Mouse (Mus musculus): ENCODE data around the gene Cybrd1.

DNA sequence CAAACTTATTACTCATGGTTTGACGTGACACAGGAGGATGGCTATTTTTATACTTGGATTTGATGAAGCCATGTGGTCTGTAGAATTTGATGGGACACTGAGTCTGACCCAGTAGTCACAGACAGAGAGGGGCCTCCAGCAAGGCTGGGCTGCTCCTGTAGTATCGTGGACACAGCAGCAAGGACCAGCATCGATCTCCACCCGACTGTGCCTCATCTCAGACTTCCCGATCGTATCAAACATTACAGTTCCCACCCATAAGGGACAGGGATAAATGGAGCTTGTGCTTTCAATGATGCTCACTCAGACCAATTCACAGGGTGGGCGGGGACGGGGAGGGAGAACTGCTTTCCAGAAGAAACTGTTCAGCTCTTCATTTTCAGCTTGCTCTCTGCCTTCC lies 40.2 kb downstream of the Cybrd1 start:
- TF ChIP-seq CTCF (IDR thresholded peaks at IDR 0.05 in 2 of 3, conservative IDR thresholded peaks at IDR 0.05 in 1 of 3; ENCODE audit: control insufficient read depth in 1 of 3, insufficient read depth in 1 of 3, low read depth in 2 of 3, low read length in 3 of 3, poor library complexity in 1 of 3, severe bottlenecking in 1 of 3): no peak
- TF ChIP-seq POLR2A (IDR thresholded peaks at IDR 0.05; ENCODE audit: control insufficient read depth in 1 of 2, insufficient read depth in 1 of 2, low read depth in 1 of 2, low read length in 2 of 2, poor library complexity in 1 of 2): no peak
- TF ChIP-seq EP300 (IDR thresholded peaks at IDR 0.05; ENCODE audit: low read depth in 1 of 2, low read length in 2 of 2): no peak
- no peak for TF ChIP-seq USF1 (IDR thresholded peaks at IDR 0.05; ENCODE audit: low read depth, low read length)
- no peak for TF ChIP-seq KAT2A (conservative IDR thresholded peaks at IDR 0.05; ENCODE audit: low read depth, low read length)
- TF ChIP-seq TCF12 (IDR thresholded peaks at IDR 0.05; ENCODE audit: low read depth, low read length): no peak
- no peak for TF ChIP-seq ZNF384 (IDR thresholded peaks at IDR 0.05; ENCODE audit: low read depth, low read length)
- no peak for TF ChIP-seq RCOR1 (IDR thresholded peaks at IDR 0.05; ENCODE audit: low read depth, low read length)
- no peak for TF ChIP-seq POLR2AphosphoS2 (IDR thresholded peaks at IDR 0.05; ENCODE audit: low read length)
